Mouse (Mus musculus) neural tube, embryonic 11.5 days (tissue): ENCODE measurements around the gene Col25a1. TPM values are rescaled to one million over a fixed set of nuclear protein-coding genes. Genes with fewer than 3 reads are reported as not detected.

Experiments used
- ATAC-seq: fragments of 200-750 bp; cut with Nextera tagmentation; 2 replicates; pipeline ENCODE4 v1.8.0; 2017; ENCODE audit warnings: moderate number of reproducible peaks, mild to moderate bottlenecking, moderate TSS enrichment, moderate library complexity; ENCODE audit not compliant: insufficient read depth, low FRiP score, low TSS enrichment
- DNase-seq: peaks from one replicate; pipeline ENCODE4 v3.0.0-alpha.2; 2015; ENCODE audit warnings: low spot score
- H3K27ac ChIP-seq: fragments of 300-500 bp; sonication (generic); 2 replicates; pipeline ENCODE4 v1.5.1; 2014; ENCODE audit warnings: low read depth, mild to moderate bottlenecking, low read length
- H3K27me3 ChIP-seq: fragments of 300-500 bp; sonication (generic); 2 replicates; pipeline ENCODE4 v1.6.1; 2014; ENCODE audit warnings: mild to moderate bottlenecking, low read length, mixed read lengths; ENCODE audit not compliant: control insufficient read depth, insufficient read depth
- H3K36me3 ChIP-seq: fragments of 300-500 bp; sonication (generic); 2 replicates; pipeline ENCODE4 v1.6.1; 2014; ENCODE audit warnings: mild to moderate bottlenecking, low read length, moderate library complexity, mixed read lengths; ENCODE audit not compliant: control insufficient read depth, insufficient read depth
- H3K4me1 ChIP-seq: fragments of 300-500 bp; sonication (generic); 2 replicates; pipeline ENCODE4 v1.6.1; 2014; ENCODE audit warnings: low read length, mixed read lengths; ENCODE audit not compliant: control insufficient read depth, insufficient read depth
- H3K4me2 ChIP-seq: fragments of 300-500 bp; sonication (generic); 2 replicates; pipeline ENCODE4 v1.6.1; 2014; ENCODE audit warnings: low read depth, mild to moderate bottlenecking, moderate library complexity
- H3K4me3 ChIP-seq: fragments of 300-500 bp; sonication (generic); 2 replicates; pipeline ENCODE4 v1.5.1; 2014; ENCODE audit warnings: low read depth, low read length
- H3K9ac ChIP-seq: fragments of 300-500 bp; sonication (generic); 2 replicates; pipeline ENCODE4 v1.6.1; 2014; ENCODE audit warnings: mild to moderate bottlenecking, low read length
- H3K9me3 ChIP-seq: fragments of 300-500 bp; sonication (generic); 2 replicates; pipeline ENCODE4 v1.6.1; 2016; ENCODE audit warnings: low read length; ENCODE audit not compliant: control insufficient read depth
- WGBS: fragments of 180-500 bp; shearing (Covaris S2); extraction: QIAGEN DNeasy Blood & Tissue Kit; methylation state at CpG from one replicate; pipeline ENCODE4 v1.1.7; 2014; 5-methylcytosine and 5-hydroxymethylcytosine counted together
- polyA plus RNA-seq: library from polyadenylated mRNA; unstranded; fragments of >200 nt; fragmentation: Nextera tagmentation; extraction: Ambion mirVana; gene quantifications from 2 replicates; pipeline ENCODE4 v1.2.1, GENCODE M21; 2014

The Col25a1 gene
- polyA plus RNA-seq, 1 experiment from 2014 or later, result 7.2 TPM

GRCm38 (mm10) chr3:130607924-130608323 is 476.6 kb downstream of the Col25a1 start:
- Histone ChIP-seq H3K27me3 (no peaks in the 10 kb centered on the region), H3K4me3 (no peak overlapping the region), H3K9me3 (no peaks in the 10 kb centered on the region), H3K4me1 (no peaks in the 10 kb centered on the region), H3K9ac (no peak overlapping the region), H3K27ac (no peak overlapping the region), H3K4me2 (no peak overlapping the region), H3K36me3 (no peaks in the 10 kb centered on the region)
- ATAC-seq (no peak), DNase-seq (no peak)
- 90% methylated on average over 2 of the region's 2 CpGs for WGBS

DNA sequence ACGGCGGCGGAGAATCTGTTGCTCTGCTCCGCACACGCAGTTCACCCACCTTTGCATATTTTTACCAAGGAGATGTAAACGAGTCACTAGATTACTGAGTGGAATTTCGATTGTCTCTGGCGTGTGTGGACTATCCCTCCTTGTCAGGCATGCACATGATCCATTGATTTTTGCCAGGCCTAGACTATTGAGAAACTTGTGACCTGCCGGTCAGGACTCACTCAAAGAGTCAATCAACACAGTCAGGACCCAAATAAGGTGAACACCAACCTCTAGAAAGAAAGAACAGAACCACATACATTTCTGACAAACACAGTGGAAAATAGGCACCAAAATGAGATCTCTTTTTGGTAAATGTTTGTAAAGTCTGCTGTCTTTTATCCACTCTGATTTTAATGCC is 483.1 kb downstream of the Col25a1 start:
- ATAC-seq (no peak), DNase-seq (no peak)
- H3K27me3 ChIP-seq, result no peaks in the 10 kb centered on the region
- H3K4me3 ChIP-seq, result no peak overlapping the region
- H3K9ac ChIP-seq, result no peak overlapping the region
- H3K27ac ChIP-seq, result no peak overlapping the region
- H3K4me1 ChIP-seq, result no peaks in the 10 kb centered on the region
- H3K36me3 ChIP-seq, result no peaks in the 10 kb centered on the region
- 89% methylated on average over 9 of the region's 9 CpGs for WGBS
- H3K4me2 ChIP-seq, result no peak overlapping the region
- H3K9me3 ChIP-seq, result no peaks in the 10 kb centered on the region

DNA sequence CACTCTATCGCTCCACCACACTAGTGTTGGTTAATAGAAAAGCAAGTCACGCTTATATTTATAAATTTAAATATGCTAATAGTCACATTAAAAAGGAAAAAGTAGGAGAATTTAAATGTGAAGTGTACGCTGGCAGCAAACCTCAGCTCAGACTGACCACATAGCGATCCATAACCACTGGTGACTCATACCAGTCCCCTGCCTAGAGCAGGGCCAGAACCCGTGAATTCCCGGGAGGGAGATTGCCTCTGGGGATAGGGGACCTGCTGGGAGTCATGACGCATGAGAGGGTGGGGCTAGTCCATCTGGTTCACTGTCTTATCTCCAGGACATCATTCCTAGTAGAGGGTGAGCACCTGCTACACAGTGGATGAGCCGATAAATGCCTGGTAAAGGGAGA is 484.3 kb downstream of the Col25a1 start:
- DNase-seq (no peak), ATAC-seq (no peak)
- Histone ChIP-seq H3K4me2 (no peak overlapping the region), H3K4me3 (no peak overlapping the region), H3K9ac (no peak overlapping the region), H3K27ac (no peak overlapping the region), H3K36me3 (no peaks in the 10 kb centered on the region), H3K4me1 (no peaks in the 10 kb centered on the region), H3K9me3 (no peaks in the 10 kb centered on the region), H3K27me3 (no peaks in the 10 kb centered on the region)
- WGBS, result 60% methylated on average over 8 of the region's 8 CpGs

- H3K27me3 ChIP-seq, result no peaks in the 10 kb centered on the region
- DNase-seq (peak; percentile 23), ATAC-seq (peak; percentile 41; the same call in 1 of the 2 replicates)
- H3K4me3 ChIP-seq, result no peak within 1 kb of the TSS
- H3K4me1 ChIP-seq, result no peaks in the 10 kb centered on the region
- no peaks in the 10 kb centered on the region for H3K9me3 ChIP-seq
- H3K27ac ChIP-seq, result no peak within 1 kb of the TSS
- H3K36me3 ChIP-seq, result no peaks in the 10 kb centered on the region
- peak within 1 kb of the TSS; percentile 33 for H3K4me2 ChIP-seq
- no peak within 1 kb of the TSS for H3K9ac ChIP-seq
- 4% methylated on average over 10 of the region's 10 CpGs for WGBS
Measured at GRCm38 (mm10) chr3:130617439-130617898, 486.2 kb downstream of the Col25a1 start, which contains the start of gene Etnppl. Gene Etnppl, plus strand, starts transcription at chr3:130617448.

GRCm38 (mm10) chr3:130620517-130621146 is 489.3 kb downstream of the Col25a1 start:
- no peak overlapping the region for H3K4me2 ChIP-seq
- DNase-seq (no peak), ATAC-seq (no peak)
- H3K27me3 ChIP-seq, result no peaks in the 10 kb centered on the region
- H3K4me3 ChIP-seq, result no peak overlapping the region
- WGBS, result 77% methylated on average over 12 of the region's 12 CpGs
- no peaks in the 10 kb centered on the region for H3K4me1 ChIP-seq
- no peak overlapping the region for H3K27ac ChIP-seq
- no peak overlapping the region for H3K9ac ChIP-seq
- H3K9me3 ChIP-seq, result no peaks in the 10 kb centered on the region
- H3K36me3 ChIP-seq, result no peaks in the 10 kb centered on the region

- H3K4me3 ChIP-seq, result no peak overlapping the region
- H3K9ac ChIP-seq, result no peak overlapping the region
- no peak for ATAC-seq
- H3K27me3 ChIP-seq, result no peaks in the 10 kb centered on the region
- no peak overlapping the region for H3K27ac ChIP-seq
- 90% methylated on average over 5 of the region's 5 CpGs for WGBS
- DNase-seq, result no peak
- H3K36me3 ChIP-seq, result no peaks in the 10 kb centered on the region
- no peak overlapping the region for H3K4me2 ChIP-seq
- H3K4me1 ChIP-seq, result no peaks in the 10 kb centered on the region
- H3K9me3 ChIP-seq, result no peaks in the 10 kb centered on the region
Measured at GRCm38 (mm10) chr3:130628358-130628757, 497.1 kb downstream of the Col25a1 start.

DNA sequence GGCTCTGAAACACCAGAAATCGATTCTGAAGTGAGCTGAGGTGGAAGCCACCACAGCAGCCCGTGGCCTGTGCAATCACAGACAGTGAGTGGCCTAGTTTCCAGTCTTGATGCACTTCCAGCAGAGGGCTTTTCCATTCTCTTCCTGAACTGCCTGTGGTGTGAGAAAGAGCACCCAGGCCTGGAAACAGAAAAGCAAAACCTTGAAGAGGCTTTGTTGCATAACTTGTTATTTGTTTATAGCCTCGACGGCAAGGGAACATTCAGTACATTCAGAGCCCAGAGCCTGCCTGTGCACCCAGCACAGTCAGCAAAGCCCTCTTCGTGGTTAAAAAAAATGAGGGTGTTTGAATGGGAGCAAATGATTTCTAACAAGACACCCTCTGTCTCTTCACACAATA is 502.6 kb downstream of the Col25a1 start:
- DNase-seq, result no peak
- ATAC-seq, result no peak
- Histone ChIP-seq H3K9ac (no peak overlapping the region), H3K27me3 (no peaks in the 10 kb centered on the region), H3K4me1 (no peaks in the 10 kb centered on the region), H3K4me2 (no peak overlapping the region), H3K27ac (no peak overlapping the region), H3K4me3 (no peak overlapping the region), H3K9me3 (no peaks in the 10 kb centered on the region), H3K36me3 (no peaks in the 10 kb centered on the region)
- 76% methylated on average over 5 of the region's 5 CpGs for WGBS

GRCm38 (mm10) chr3:130646110-130646810 is 515.0 kb downstream of the Col25a1 start:
- DNase-seq, result no peak
- Histone ChIP-seq H3K9me3 (no peaks in the 10 kb centered on the region), H3K4me1 (no peaks in the 10 kb centered on the region), H3K36me3 (no peaks in the 10 kb centered on the region), H3K9ac (no peak overlapping the region), H3K4me3 (no peak overlapping the region), H3K27me3 (no peaks in the 10 kb centered on the region), H3K4me2 (no peak overlapping the region), H3K27ac (no peak overlapping the region)
- WGBS, result 86% methylated on average over 11 of the region's 11 CpGs
- no peak for ATAC-seq
